Mouse (Mus musculus) left cerebral cortex, postnatal 36 days (tissue): ENCODE data around the gene Lrrc46. TPM values are rescaled to one million over a fixed set of nuclear protein-coding genes. Genes with fewer than 3 reads are reported as not detected.

Source experiments
- microRNA-seq: library from miRNA; unstranded; fragments of <30 nt; microRNA quantifications from one replicate; pipeline ENCODE4 v1.2.0, GENCODE M21; 2022
- total RNA-seq, 2 experiments: library from RNA; stranded (reverse); gene quantifications; 2 replicates each; pipeline ENCODE4 v1.2.3; 2021

Lrrc46 gene
- total RNA-seq, 2 experiments from 2014 or later: 0.32 to 0.59 TPM

Small RNA genes within 50 kb of the gene (microRNA-seq; reads per million reads assigned to microRNA genes)
- 1.3 reads per million for gene Mir8103

Other genes starting within 250 kb of the Lrrc46 start
- gene Nfe2l1, start 211.4 kb downstream of the Lrrc46 start, total RNA-seq: 100 to 1,000 TPM; 262 to 282 TPM
- 1 to 10 TPM; 4.5 to 5.0 TPM for gene Copz2, start 191.5 kb downstream of the Lrrc46 start, total RNA-seq
- 10 to 100 TPM; 30.3 to 31.5 TPM for gene Cdk5rap3, start 124.9 kb downstream of the Lrrc46 start, total RNA-seq
- gene Prr15l, start 113.3 kb downstream of the Lrrc46 start, total RNA-seq: not detected
- 10 to 100 TPM; 36.1 to 43.1 TPM for gene Pnpo, start 97.4 kb downstream of the Lrrc46 start, total RNA-seq
- 10 to 100 TPM; 13.1 to 14.5 TPM for gene Sp2, start 58.4 kb downstream of the Lrrc46 start, total RNA-seq
- gene Sp6, start 28.0 kb downstream of the Lrrc46 start, total RNA-seq: 1 to 10 TPM; 2.2 to 2.5 TPM
- 1 to 10 TPM; 3.7 to 3.9 TPM for gene Scrn2, start 11.5 kb downstream of the Lrrc46 start, total RNA-seq
- gene Mrpl10, start 153 bp upstream of the Lrrc46 start, total RNA-seq: 10 to 100 TPM; 63.5 to 80.0 TPM
- gene Osbpl7, start 9.2 kb upstream of the Lrrc46 start, total RNA-seq: 10 to 100 TPM; 11.9 to 13.3 TPM
- under 1 TPM; 0.17 to 0.32 TPM for gene Tbx21, start 73.9 kb upstream of the Lrrc46 start, total RNA-seq
- 10 to 100 TPM; 42.9 to 53.7 TPM for gene Tbkbp1, start 110.1 kb upstream of the Lrrc46 start, total RNA-seq
- gene Kpnb1, start 146.5 kb upstream of the Lrrc46 start, total RNA-seq: 100 to 1,000 TPM; 114 to 119 TPM
- gene Npepps, start 239.2 kb upstream of the Lrrc46 start, total RNA-seq: 100 to 1,000 TPM; 122 to 156 TPM